Mouse (Mus musculus): ENCODE measurements at regions not wholly inside any gene's neighbourhood (a gene's known extent, or its start where the extent isn't known, plus 50 kb on each side); places are given as distances from the start of the nearest gene placed in this dataset.

DNA sequence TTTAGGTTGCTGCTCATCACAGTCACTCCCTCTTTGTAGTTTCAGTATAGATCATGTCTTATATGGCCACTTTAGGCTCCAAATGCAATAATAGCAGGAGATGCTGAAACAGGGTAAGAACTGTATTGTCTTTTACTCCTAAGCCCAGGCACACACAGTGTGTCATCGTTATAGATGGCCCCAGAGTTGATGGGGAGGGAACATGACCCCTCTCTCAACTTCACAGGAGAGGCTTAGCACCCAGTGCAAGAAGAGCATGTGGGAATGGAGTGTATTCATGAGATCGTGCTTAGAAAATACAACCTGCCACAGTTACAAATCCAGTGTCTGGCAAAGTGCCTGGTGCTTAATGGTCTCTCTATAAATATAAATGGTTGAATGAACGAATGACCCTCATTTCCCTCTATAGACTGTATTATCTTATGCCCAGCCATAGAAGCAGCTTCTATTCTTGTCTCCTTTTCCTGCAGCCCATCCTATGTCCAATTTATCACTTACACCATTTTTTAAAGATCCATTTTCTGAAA lies 363.0 kb downstream of the Sorl1 start:
- no peak for DNase-seq

DNA sequence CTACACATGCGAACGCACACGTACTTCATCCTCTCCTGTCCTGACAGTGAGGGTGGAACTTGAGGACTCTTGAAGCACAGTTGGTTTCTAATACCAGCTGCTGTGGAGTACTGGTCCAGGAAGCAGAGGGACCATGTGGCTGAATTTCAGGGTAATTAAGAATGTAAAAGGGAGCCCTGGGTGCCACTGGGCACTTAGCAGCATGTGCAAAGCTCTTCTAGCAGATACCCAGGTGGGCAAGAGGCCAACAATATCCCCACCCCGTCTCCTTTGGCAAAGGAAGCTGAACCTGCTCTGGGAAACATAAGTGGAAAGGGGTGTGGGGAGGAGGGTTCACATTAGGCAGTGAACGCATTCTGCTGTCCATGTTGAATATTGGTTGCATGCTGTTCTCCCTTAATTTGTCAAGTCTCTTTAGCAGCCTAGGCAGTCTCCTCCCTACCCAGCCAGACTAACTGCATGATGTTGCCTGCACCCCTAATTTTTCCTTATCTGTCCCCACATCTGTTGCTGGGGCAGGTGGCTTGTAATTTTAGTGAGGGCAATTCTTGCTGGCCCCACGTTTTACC lies 369.6 kb downstream of the Sorl1 start:
- no peak for DNase-seq

DNA sequence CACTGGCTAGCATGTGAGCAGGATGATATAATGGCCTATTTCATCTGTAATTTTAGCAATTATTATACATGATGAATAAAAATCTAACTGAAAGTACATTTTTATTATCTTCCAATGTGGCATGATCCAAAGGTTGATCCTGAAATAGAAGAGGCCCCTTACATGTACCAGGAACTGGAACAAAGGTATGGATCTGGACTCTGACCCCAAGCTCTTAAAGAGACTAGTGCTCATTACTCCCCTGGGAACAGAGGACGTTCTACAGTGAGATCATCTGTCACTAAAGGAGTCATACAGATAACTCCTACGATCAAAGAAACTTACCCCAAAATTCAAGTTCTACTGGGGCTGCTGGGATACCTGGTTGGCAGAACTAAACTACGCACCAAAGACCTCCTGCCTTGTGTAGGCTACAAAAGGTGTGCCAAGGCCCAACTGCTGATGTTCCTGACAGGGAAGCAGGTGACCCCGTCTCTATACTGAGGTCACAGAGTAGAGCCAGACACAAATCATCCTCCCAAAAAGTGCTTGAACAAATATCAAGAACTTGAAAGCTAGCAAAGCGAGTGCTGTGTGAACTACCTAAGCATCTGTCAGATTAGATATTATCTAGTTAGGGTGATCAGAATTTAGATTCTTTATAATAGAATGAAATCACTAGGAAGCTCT lies 378.0 kb downstream of the Sorl1 start:
- no peak for DNase-seq

DNA sequence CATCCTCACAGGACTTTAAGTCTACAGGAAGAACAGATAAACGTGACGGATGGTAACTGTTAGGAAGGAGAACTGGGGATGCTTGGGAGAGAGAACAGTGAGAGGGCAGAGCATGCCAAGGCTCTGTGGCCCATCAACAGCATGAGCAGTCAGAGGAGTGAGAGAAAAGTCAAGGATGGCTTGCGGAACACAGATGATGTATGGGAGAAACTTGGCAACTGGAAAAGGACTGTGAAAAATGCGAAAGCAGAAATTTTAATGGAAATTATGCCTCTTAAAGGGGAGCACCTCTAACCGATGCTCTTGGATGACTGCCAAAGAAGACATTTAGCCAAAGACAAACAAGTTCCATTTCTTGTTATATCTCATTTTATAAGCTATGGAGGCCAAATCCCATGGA lies 382.6 kb downstream of the Sorl1 start:
- no peak for DNase-seq

DNA sequence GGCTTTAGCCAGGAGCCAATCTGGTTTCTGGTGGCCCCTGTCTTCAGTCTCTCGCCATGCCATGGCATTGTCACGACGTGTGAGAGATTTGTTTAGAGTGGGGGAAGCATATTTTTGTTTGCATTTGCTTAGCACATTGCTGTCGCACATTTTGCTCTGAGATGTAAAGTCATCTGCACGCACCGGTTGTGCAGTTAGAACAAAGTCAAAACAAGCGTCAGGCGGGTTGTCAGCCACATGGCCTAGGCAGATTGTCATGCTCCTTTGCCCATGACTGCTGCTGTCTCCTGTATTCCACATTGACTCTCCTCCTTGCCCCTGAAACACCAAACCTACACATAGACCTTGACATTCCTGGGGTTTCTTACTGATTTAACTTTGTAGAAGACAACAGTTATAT lies 383.6 kb downstream of the Sorl1 start:
- no peak for DNase-seq

DNA sequence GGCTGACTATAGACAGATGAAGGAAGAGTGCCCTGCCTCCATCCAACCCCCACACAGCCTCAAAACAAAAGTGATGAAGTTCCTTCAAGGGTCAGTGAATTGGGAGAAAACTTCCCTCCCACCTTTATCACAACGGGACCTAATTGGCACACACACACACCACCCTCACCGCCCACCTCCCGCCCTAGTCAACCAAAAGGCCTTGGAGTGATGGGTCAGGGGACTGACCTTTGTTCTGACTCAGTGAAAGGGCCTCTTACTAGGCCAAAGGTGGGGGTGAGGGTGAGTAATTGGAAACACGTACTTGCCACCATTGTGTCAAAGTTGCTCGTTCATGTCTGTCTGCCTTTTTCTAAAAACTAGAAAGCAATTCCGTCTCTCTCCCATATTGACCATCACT lies 386.4 kb downstream of the Sorl1 start:
- no peak for DNase-seq

DNA sequence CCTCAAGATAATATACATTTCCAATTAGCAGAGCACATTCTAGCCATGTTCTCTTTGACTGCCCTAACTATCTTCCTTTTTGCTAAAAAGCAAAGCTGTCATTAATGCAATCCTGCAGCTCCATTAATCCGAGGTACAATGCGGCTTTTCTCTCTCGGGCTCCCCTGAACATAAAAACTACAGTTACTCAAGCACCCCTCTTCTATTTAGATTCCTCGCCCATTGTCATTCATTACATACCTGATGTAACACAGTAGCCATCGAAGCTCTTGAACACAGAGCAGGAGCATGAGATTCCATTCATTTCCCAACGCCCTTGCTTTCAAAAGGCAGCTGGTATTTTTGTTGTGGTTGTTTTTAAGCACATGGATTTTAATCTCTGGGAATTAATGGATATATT lies 387.2 kb downstream of the Sorl1 start:
- no peak for DNase-seq

DNA sequence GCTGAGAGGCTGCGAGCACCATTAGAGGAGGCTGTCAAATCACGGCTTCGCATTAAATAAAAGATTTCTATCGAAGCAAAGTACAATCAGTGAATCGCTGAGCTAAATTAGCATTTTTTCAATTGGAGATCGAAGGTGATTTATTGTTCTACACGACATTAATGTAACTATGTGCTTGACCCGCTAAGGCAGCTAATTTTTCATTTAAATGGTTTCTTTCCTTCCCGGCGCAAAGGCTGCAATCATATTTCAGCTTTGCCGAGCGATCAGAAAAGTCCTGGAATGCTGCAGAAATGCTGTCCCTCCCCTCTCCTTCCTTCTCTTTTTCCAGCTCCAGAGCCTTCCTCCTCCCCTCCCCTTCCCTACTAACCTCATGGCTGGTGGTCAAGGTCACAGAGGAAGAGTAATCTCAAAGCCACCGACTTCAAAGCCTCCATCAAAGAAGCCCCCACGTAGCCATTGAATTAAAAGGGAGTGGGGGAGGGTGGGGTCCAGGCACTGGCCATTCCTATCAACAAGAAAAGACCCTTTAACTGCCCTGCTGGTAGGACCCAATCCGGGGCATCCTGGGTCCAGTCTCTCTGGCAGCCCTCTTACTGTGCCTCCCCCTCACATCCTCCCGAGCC lies 387.8 kb downstream of the Sorl1 start:
- peak; percentile 23 for DNase-seq

DNA sequence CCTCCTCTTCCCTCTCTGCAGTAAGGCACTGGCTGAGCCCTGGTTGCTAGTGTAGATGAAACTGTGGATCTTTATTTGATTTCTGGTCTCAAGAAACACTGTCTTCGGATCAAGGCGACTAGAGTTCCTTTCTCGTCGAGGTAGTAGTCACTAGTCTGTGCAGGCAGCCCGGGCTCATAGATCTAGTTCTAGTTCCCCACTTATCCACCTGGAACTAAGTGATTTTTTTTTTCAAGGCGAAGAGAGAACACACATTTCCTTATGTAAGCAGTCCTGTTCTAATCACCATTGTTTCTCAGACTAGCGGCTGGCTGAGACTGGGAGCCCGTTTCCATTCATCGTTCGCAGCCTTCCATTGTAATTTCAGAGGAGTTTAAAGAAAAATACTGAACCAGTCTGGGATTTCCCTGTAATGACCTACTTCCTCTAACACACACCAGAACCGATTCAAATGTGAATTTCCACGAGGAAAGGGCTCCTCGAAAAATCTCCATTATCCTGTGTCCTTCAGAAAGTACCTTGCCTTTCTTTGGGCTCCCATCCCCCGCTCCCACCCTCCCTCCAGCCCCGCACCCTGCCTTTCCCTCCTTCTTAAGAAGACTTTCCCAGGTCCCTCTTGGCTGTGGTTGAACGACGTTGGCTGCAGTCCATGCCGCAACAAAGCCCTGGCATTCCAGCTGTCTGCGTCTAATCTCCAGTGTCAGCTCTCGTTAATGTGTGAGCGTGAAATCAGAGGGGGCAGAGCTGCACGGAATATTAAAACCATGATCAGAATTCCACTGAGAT lies 388.5 kb downstream of the Sorl1 start:
- DNase-seq, result peak; percentile 62

DNA sequence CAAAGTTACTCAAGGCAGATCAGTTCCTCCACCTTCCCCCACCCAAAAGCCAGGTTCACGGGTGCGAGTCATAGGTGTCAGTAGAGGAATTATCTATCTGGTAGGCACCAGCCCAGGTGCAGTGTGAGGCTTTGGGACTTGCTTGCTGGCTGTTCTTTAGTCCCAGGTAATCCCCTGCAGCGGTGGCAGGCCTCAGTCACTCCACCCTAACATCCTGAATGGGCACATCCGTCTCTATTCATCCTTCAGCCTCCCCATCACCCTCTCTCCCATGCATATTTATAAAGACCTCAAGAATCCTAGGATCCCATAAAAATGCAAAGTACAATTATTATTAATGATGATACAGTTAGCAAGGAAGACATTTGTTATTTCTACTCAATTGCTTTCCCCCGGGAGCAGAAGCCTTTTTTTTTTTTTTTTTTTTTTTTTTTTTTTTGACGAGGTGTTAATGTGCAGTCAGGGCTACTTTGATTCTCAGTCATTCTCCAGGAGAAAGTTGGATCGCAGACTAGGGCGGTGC lies 389.1 kb downstream of the Sorl1 start:
- DNase-seq, result no peak

DNA sequence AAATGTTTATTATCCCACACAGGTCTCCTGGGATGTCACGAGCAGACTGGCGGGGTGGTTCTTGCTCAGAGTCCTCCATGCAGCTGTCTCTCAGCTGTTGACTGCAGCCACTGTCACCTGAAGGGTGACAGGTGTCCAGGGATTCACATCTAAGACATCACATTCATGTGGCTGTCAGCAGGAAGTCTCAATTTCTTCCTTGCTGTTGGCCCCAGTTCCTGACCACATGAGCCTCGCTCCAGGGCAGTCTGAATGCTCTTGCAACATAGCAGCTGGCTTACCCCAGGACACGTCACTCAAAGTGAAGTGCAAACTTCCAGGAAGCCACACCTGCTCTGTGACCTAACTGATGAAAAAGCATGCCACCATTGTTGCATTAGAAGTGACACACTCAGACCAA lies 402.5 kb downstream of the Sorl1 start:
- no peak for DNase-seq

DNA sequence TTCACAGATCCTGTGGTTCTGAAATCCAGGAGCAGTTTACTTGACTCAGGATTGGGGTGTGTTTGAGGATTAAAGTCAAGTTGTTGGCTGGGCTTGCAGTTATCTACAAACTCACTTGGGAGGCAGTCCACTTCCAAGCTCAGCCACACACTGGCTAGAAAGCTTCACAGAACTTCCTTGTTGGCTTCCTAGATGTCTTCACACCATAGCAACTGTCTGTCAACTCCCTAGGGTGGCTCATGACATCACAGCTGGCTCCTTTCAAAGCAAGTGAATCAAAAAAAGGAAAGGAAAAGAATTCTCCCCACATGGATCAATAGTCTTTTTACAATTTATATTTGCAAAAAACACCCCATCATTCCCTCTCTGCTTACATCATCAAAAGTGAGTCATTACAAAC lies 408.9 kb downstream of the Sorl1 start:
- no peak for DNase-seq

DNA sequence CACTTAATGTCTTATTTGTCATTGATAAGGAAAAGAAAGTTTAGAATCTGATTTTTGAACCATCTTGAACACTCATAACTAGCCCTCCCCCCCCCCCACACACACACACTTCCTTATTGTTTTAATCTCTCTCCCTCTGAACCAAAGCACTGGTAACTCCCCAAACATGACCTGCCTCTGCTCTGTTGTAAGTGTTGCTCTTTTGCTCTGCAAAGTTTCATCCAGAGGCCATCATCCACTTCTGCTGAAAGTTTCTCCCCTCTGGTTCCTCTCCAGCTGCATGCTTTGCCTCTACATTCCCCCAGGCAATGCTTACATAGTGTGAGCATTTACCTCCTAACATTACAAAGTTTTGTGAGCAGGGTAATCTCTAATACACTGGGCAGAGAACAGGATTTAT lies 418.1 kb downstream of the Sorl1 start:
- DNase-seq, result no peak

DNA sequence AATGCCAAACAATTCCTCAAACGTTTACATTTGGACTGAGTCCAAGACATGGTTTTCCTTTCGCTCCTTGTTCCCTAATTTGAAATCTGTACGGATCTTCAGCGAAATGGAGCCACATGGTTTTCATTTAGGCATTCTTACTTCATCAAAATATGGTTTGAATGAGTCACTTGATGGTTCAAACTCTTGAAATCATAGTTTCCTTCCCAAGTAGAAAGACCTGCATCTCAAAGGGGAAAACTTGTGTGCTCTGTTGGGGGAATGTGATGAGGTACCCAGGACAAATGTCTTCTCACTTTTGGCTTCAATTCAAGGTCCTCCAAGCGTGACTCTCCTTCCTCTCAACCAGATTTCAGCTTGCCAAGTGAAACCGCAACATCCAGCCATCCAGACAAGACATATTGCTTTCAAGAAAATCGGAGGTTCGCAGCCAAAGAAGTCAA lies 418.6 kb downstream of the Sorl1 start:
- no peak for DNase-seq

DNA sequence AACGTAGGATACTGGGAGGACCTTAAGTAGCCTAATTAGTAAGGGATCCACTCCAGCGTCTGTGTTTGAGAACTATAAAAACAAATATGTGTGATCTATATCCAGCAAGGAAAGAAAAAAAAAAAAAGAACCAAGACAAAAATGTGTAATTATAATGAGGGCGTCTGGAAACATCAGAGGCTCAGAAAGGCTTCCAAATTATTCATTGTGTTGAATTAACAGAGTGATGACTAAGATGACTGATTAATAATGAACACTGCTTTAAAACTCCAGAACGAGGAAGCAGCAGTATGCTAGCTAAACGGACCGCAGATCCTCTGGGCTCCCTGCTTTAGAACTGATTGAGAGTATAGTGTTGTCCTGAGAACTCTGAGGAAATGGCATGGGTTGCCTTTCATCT lies 421.0 kb downstream of the Sorl1 start:
- DNase-seq, result no peak

DNA sequence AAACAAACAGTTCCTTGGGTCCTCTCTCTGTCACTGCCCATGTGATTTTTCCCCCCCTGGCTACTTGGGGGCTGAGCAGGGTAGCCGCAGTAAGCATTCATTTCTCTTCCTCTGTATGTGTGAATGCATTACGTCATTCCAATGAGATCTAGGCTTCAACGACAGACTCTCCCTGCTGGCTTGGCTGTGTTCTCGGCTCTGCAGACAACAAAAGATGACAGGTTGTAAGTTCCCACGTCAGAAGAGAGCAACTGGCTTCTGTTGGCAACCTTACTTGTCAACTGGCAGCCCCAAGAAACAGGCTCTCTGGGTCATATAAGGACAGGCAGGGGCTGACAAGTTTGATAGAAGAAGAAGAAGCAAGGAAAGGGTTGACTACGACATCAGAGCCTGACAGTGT lies 423.4 kb downstream of the Sorl1 start:
- DNase-seq, result no peak

DNA sequence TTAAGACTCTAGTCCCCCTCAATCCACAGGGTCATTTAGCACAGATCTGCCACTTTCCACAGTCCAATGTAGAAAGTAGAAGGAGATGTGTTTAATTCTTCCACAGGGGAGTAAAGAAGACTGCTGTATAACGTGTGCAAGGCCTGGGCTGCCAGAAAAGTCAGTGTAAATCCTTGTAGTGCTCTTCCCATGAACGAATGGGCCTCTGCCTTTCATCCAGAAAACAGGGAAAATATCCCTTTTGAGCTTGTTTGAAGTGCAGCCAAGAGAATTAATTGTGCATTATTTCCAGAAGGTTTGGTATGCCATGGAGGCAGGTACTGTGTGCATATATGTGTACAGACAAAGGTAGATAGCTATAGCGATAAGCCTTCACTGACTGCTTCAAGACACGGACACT lies 425.1 kb downstream of the Sorl1 start:
- DNase-seq, result no peak

DNA sequence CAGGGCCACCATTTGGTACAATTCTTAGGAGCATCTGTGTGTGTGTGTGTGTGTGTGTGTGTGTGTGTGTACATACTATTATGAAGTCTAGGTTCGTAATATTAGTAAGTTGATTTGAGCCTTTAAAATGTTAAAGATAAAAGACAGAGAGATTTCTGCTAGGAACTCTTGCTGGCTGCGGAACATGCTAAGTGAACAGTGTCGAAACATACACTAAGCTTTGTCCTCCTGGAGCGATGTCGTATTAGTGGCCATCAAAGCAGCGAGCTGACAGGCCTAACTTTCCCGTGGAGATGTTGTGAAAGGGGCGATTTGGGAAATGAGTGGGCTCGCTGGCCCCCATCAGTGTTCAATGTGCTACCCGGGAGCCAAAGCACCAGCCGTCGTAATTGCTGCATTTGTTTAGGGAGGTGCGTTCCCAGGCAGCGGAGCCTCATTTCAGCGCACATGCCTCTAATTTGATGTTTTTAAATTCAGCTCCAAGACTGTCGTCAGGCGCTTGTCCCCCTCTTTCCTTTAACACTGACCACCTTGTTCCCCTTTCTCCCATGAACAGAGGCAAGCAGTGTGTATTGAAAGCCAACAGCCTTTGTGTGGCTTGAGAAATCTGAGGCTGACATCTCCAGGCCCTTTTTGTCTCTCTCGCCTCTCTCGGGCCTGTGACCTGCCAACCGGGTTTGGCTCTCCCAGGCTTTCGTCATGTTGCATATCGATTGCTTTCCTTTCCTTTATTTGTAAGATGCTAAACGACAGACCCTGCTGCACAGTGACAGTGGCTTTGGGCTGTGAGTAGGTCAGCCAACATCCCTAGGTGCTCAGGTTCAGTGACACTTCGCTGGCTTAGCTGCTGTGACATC lies 426.3 kb downstream of the Sorl1 start:
- DNase-seq, result no peak

DNA sequence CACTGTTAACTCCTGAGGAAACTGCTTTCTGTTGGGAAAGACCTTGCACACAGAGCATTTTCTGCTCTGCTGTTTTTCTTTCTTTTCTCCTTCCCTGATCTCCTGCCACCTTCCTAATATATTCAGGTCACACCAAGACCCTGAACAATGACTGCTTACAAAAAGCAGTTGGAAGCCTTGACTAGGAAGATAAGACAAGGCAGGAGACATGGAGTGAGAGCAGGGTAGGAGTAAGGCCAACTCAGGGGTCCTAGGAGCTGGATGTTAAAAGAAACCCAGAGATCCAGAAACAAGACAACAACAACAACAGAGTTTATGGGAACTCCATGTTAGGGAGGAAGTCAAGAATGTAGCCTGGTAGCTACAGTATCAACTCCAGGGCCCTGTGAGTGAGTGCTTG lies 426.9 kb downstream of the Sorl1 start:
- DNase-seq, result no peak

DNA sequence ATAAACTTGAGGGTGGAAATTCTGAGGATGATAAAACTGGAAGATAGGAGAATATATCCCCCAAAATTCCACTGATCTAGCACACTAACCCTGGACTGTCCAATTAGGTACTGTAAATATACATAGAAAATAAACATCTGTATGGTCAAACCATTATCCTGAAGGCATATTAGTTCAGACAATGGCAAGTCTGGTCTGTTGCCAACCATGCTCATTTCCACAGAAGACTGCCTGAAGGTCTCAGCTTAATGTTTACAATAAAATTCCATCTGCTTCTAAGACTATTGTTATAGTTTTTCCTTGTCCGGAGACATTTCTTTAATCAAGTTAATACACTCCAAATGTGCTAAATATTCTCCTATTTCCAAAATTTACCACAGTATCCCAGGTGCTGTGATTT lies 441.2 kb downstream of the Sorl1 start:
- DNase-seq, result no peak

DNA sequence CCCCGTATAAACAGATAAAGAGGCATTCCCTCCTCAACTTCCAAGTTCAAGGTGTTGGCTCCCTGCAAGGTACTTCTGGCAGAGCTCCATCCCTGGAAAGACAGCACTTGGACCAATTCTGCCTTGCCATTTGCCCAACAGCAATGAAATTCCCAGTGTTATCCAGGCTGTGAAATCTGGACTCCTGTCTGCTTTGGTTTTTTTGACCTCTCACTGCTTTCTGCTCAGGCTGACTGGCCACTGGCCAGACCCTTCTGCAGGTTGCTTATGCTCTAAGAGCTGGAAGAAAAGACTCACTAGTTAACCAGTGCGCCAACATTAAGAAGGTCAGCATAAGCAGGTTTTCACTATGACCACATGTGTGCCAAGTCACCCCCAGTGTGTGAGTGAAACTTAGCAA lies 448.4 kb downstream of the Sorl1 start:
- DNase-seq, result peak; percentile 34

DNA sequence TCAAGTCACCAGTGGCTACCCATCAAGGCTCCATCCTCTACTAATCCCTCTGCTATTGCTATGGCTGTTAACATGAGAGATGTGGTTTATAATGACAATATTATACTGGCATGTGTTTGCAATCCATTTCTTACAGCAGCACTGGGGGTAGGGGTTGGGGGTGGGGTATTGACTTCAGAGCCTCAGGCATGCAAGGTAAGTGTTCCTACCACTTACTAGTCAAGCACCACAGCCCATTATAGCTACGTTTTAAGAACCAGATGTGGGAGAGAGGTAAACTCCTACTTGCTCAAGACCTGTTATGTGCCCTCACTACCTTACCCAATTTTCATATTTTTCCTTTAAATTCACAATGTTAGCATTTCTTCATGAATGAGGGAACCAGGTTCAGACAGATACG lies 451.1 kb downstream of the Sorl1 start:
- no peak for DNase-seq
